Mouse (Mus musculus) activated CD4-positive, CD25-positive, alpha-beta regulatory T cell (primary cell): ENCODE results near the gene Il2ra. TPM values are rescaled to one million over a fixed set of nuclear protein-coding genes. Genes with fewer than 3 reads are reported as not detected.

Source experiments
- polyA plus RNA-seq, 2 experiments: library from polyadenylated mRNA; unstranded; fragments of 100-300 nt; shearing (Covaris generic); gene quantifications; one replicate each; pipeline ENCODE4 v1.2.1; 2017

Il2ra gene
- 100 to 1,000 TPM; 196 to 392 TPM for polyA plus RNA-seq

DNA sequence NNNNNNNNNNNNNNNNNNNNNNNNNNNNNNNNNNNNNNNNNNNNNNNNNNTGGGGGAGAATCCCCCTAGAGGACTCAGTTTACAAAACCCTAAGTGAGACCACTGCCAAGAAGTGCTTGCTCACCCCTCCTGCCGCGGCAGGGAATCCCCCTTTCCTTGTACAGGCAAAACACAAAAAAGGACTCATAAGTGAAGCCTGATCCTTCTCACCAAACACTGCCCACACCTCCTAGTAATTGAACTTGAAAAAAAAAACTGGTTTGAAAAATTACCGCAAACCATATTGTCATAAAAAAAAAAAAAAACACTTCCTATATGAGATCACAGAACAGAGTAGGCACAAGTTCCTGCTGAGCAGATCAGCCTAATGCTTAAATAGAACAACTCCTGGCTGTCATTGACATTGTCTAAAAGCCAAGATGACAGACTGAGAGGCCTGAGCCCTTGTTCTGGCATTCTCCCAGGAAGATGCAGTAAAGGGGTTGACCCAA lies at the start of gene Il2ra:
Gene Il2ra (plus strand): TSS at position 357 of the 491 bp plus-strand sequence.

GRCm38 (mm10) chr2:11604053-11604452 lies 38.6 kb upstream of the Il2ra start, which contains the start of gene Rbm17:
Rbm17 (minus strand) TSS chr2:11604153.

GRCm38 (mm10) chr2:11625890-11626289 lies 16.7 kb upstream of the Il2ra start, which contains the start of gene Gm17490:
Gm17490 (minus strand) TSS chr2:11626264.

DNA sequence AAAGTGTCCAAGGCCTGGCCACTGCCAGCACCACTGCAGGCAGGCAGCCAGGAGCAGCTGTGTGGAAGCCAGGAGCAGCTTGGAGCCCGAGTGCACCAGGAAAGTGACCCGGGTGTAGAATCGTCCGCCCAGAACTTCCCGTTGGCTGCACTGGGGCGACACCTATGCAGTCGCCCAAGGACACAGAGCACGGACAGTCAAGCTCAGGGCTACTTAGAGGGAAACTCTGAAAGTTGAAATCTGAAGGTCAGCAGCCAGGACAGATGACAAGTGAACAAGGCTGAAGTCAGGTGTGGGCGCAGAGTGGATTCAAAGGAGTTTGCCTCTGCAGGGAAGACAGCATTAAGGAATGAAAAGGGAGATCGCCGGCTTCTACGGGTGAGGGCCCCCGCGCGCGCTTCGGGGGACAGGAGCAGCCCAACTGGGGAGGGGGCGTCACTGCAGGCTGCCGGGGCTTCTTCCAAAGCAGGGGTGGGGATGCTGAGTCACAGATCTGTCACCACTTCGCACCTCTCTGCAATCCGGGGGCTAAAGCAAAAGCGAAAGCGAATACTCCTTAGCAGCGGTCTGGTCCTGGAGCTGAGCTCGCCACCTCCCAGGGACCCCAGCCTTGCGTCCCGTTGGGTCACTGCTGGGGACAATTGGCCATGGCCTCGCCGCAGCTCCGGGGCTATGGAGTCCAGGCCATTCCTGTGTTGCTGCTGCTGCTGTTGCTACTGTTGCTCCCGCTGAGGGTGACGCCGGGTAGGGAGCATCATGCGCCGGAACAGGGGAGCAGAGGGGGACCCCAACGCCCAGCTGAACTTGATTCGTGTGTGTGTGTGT lies 62.8 kb downstream of the Il2ra start, which contains the start of gene Il15ra:
Gene Il15ra (plus strand): TSS at position 90 of the 825 bp plus-strand sequence.

Other genes starting within 250 kb of the Il2ra start
- 10 to 100 TPM in 1 of 2 experiments, 1 to 10 TPM in 1; 8.7 to 11.6 TPM for gene Pfkfb3, start 88.7 kb upstream of the Il2ra start, polyA plus RNA-seq
- 100 to 1,000 TPM; 124 to 146 TPM for gene Rbm17, start 38.7 kb upstream of the Il2ra start, polyA plus RNA-seq
- gene Gm17490, start 16.5 kb upstream of the Il2ra start, polyA plus RNA-seq, result not detected
- gene Il15ra, start 62.5 kb downstream of the Il2ra start, polyA plus RNA-seq, result 10 to 100 TPM; 21.4 to 30.0 TPM
- 10 to 100 TPM; 49.3 to 69.9 TPM for gene Fbh1, start 134.8 kb downstream of the Il2ra start, polyA plus RNA-seq
- 10 to 100 TPM; 72.5 to 78.6 TPM for gene Ankrd16, start 135.1 kb downstream of the Il2ra start, polyA plus RNA-seq